Mouse (Mus musculus): ENCODE data around the gene Bcorl1. TPM values are rescaled to one million over a fixed set of nuclear protein-coding genes. Genes with fewer than 3 reads are reported as not detected.

Gene Bcorl1
- 1 to 10 TPM; 1.7 to 2.1 TPM for polyA plus RNA-seq (2017; shearing (Covaris generic))

DNA sequence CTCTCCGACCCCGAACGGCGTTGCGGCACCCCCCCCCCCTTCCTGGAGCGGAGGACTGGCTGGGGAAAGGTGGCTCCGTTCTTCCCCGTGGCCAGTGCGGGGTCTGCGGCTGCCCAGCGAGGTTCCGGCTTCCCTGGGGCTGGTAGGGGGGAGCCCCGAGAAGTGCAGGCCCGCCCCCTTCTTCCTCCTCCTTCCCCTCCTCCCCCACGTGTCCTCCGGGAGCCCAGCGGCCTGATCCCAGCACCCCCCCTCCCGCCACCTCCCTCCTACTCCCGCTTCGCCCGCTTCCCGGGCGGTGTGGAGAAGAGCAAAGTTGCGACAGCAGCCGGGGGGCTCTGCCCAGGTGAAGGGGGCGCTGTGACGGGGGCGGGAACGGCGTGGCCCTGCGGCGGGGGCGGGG, at the start of gene Bcorl1:
TSS of gene Bcorl1 (plus strand) at position 218 of the 400 bp plus-strand sequence.
- no peak for ATAC-seq

DNA sequence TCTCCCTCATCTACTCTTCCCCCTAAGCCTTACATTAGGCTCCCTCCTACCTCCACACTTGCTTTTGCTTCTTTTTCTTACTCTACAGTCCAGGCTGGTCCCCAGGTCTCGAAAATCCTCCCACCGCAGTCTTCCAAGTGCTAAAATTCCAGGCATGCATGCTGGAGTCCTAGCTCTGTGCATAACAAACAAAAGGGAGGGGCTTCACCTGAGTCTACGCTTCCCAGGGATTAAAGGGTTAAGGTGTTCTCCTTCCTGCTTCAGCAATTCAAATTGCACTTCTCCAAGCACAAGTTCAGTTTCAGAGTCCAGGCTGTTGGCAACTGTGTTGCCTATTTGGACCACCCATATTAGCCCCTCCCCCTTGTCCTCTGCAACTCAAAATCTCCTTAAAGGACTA, 49.7 kb upstream of the Bcorl1 start:
- no peak for ATAC-seq

DNA sequence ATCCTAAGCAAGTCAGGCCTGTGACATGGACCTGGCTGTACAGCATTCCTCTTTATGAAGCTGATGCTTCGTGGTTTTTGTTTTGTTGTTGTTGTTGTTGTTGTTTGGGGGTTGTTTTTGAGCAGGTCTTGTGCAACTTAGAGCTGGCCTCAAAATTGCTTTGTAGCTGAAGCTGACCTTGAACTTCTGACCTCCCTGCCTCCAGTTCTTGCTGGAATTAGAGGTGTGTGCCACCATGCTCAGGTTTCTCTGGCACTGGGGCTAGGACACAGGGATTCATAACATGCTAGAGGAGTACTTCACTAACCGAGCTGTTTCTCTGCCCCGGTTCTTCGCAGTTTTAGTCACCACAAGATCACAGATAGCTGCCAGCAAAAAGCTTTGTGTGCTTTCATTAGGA, 35.8 kb upstream of the Bcorl1 start:
- no peak for ATAC-seq

DNA sequence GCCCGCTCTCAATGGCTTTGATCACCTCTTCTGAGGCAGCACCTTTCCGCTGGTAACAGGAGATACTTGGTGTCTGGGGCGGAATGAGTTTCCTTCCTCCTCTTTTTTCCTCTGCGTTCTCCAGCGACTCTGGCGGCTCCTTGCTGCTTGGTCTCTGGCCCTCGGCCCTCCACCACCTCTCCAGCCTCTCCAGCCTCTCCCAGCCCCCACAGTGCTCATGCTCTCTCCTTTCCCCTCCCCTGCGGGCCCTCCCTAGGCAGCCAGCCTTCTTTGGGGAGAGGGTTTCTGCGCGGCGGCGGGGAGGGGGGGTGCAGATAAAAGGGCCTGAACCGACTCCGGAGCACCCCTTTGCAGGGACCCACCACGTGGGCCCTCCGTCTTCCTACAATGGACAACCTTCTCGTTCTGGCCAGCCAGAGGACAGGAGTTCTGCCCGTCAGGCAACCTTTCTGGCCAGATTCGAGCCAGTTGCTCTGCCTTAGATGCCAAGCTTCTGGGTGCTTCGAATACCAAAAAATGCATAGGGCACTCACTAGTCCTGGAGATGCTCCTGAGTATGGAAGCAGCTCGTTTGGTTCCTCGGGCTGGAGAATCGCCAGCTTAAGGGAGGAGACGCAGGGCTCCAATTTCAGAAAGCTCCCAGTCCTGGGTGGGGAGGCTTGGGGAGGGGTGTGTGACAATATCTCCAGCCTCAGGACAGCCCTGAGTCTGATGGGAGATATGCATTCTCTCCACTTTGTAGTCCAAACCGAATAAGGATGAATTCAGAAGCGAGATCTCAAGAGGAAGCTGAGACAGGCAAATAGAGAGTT, 30.2 kb upstream of the Bcorl1 start:
- no peak for ATAC-seq

DNA sequence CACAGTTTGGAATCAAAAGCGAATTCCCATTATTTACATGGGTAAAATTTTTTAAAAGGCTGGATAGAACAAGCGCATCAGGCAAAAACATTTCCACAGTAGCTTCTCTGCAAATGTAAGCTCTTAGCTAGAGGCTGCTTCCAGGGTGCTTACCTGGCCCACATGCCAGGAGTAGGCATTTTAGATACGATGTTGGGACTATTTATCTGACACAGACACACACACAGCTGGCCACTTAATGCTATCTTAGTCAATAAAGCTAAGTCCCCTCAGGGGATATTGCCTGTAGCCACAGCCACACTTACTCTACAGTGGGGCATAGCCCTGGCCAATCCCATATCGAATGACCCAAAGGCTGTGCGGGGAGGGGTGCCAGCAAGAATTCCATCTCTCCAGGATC, 29.4 kb upstream of the Bcorl1 start:
- ATAC-seq = no peak

DNA sequence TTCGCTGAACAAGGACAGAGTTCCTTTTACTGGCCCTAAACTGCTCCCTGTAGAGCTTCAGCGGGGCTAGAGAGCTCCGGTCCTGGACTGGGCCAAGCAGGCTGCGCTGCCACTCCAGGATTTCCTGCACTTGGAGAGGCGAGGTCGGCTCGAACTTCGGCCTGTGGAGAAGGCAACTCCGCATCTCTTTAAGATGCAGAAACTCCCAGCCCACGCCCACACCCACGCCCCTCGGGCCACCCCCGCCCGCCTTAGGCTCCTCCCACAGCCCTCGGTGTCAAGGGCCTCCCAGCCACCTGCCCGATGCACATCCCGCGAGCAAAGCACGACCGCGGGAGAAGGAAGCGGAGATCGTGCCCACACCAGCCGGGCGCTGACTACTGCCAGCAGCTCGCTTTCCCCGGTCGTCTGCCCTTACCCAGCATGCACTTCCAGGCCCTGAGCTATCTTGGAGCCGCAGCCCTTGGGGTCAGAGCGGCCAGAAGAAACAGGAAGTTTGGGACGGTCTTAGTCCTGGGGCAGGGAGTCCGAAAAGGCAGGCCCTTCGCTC, 26.6 kb upstream of the Bcorl1 start:
- peak; percentile 60 for ATAC-seq

DNA sequence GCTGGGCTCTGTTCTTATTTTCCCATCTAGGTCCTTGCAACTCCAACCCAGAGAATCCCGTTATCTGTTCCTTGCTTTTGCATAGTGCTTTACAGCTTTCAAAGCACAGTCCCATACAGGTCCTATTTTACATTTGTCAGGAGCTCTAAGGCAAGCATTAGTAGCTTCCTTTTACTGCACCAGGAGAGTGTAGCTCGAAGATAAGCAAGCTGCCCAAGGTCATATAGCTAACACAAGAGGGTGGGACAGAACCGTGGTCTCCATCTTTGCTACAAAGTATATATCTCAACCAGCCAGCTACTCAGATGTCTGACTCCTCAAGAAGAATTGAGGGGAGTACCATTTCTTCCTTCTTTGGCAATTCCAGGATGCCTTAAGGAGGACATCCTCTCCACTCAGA, 23.7 kb upstream of the Bcorl1 start:
- no peak for ATAC-seq

DNA sequence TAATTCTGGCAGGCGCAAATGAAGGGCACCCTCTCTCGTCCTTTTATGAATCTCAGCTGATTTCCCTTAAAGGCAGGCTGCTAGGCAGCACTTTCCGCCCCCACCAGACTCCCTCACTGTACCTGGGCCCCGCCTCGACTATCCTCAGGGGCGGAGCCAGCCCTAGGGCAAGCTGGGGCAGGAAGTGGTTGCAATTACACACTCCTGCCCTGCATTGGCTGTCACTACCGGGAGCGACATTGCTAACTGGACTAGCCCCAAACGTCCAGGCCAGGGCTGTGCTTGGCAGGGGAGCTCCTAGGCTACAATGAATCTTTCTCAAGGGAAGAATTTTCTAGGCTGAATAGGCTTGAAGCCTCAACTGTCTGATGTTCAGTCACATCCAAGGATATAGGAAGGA, 23.0 kb upstream of the Bcorl1 start:
- ATAC-seq = peak; percentile 93

DNA sequence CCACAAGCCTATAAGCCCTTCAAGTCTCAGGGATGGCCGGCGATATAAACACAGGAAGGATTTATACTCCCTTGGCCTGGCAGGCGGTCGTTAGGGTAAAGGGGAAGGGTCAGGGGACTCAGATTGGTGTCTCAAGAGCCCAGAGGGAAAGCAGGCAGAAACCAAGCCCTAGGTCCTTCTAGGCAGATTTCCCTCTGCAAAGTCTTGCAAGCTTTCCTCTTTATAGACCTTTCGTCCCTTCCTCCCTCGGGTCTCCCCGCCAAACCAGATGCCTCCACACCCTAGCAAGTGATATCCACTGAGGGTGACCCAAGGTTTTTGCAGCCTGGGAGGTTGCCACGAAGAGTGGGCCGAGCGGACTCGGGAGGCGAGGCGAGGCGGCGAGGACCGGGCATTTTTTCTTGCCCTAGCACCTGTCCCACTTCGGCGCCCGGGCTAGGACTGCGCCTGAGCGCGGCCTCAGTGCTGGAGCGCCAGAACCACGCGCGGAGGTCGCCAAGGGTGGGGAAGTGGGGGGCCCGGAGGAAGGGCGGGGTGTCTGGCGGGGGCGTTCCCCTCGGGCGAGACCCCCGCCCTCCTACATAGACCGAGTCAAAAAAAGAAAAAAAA, 613 bp upstream of the Bcorl1 start:
- ATAC-seq = no peak

DNA sequence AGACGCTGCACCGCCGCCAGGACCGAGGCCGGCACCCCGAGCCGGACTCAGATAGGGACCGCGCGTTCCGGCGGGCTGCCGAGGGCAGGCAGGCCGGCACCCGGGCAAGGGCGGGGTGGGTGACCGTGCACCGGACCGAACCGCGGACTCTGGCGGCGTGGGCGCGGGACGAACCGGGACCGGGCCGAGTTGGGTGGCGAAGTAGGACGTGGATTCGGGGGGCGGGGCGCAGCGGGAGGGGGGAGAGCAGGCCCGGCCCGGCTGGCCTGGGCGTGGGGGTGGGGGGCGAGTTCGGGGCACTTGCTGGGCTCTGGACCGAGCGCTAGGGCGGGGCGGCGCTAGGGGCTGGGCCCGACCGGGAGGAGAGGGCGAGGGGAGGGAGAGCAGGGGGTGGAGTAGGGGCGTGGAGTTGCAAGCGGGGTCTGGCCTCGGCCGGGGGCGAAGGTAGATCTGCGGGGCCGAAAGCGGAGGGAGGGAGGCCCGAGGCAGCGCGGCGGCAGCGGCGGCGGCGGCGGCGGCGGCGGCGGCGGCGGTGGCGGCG, 533 bp downstream of the Bcorl1 start:
- no peak for ATAC-seq

DNA sequence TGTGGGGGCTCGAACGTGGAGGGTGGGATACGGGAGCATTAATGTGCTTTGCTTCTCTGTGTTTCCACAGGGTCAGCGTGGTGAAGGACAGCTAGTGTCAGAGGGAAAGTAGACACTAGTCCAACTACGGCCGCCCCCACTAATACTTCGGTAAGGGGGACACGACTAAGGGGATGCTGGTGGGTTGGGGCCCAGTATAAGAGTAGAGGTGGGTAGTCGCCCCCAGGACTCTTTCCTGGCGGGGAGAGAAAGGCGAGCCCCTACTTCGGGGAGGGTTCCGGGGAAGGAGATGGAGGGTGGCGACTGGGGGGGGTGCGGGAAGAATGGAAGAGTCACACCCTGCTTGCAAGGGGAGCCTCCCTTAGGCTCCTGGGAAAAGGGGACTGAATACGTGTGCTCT, 1.6 kb downstream of the Bcorl1 start:
- ATAC-seq = no peak

DNA sequence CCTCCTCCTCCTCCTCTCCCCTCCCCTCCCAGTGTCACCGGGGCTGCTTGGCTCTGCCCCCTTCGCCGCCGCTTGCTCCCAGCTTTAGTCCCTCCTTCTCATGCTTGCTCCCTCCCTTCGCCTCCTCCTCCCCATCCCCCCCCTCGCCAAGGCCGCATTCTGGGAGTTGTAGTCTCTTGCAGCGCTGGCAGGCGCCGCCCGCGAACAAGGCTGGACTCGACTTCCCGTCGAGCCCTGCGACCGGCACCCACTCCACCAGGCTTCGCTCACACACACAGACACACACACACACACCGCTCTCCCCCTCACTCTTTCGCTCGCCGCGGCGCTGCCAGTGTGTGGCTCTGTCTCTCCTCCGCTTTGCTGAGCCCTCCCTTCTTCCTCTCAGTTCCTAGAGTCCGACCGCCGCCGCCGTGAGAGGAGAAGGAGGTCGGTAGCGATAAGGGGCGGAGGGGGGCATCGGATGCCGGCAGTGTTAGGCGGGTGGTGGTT, 2.3 kb downstream of the Bcorl1 start:
- peak; percentile 92 for ATAC-seq

DNA sequence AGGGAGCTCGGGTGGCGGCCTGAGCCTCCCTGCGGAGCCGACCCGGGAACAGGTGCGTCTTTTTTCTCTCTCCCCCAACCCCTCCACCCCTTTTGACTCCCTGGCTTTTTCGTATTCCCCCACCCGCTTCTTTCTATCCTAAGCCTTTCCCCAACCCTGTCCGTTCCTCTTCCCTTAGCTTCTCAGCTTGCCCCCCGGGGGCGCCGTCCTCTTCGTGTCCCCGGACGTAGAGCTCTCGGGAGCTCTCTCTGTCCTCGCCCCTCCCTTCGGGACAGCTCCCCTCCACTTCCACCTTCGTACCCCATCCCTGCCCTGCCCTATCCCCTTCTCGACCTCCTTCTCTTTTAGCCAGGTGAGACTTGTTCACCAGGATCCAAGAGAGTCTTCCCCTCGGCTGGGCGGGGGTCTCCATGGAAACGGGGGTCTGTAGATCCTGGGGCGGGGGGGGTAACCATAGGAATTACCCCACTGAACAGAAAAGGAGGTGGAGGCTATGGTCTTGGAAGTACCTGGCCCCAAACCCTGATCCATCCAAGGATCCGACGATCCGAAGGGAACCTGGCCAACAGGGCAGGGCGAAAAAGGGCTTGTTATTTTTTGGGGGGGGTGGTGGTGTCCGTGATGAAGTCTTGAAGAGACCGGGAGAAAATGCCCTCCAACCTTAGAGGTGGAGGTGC, 2.9 kb downstream of the Bcorl1 start:
- ATAC-seq = no peak

DNA sequence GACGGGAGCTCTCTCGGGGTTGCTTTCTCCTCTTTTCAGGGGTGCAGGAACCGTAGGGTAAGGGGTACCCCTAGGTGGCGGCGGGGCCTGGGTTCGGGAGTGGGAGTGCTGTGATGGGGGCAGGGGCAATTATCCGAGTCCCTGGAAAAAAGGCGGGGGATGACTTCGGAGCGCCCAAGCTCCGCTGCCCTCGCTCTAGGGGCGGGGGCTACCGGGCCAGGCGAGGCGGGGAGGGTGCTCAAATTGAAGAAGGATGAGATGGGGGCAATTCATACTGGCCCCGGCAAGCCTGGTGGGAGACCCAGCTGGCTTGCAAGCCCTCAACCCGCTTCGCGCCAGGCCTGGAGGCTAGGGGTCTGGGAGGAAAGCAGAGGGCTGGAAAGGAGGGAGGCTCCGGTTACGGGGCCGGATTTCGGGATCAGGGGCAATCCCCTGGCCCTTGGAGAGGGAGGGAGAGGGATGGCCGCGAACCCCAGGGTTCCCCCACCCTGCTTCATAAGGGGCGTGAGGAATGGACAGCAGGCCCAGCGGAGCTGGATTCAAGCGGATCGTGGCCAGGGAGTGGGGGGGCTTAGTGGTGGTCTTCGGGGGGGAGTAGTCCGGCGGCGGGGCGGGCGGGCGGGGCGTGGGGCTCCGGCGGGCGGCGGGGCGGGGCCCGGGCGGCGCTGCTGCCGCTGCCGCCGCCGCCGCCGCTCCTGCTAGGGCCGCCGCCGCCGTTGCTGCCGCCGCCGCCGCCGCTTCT, 3.7 kb downstream of the Bcorl1 start:
- no peak for ATAC-seq

DNA sequence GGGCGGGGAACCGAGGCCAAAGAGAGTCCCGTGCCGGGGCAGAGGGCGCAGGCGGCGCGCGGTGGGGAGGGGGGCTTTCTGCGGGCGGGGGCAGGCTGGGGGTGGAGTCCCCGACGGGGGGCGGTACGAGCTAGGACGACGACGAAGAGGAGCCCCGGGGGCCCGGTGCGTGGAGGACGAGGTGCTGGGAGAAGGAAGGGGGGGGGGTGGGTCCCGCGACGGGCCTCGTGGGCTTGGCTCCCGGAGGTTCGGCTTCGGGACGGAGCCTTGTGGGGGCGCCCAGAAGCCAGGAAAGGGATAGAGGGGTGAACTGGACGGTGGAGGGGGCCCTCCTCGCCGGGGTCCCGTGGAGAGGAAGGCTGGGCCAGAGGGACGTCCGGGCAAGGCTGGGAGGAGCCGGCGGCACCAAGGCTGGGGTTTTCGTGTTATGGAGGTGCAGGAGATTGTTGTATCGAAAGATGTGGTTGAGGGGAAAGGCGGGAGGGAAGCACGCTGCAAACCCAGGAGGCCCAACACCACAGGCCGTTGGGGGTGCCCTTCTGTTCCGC, 4.3 kb downstream of the Bcorl1 start:
- no peak for ATAC-seq

DNA sequence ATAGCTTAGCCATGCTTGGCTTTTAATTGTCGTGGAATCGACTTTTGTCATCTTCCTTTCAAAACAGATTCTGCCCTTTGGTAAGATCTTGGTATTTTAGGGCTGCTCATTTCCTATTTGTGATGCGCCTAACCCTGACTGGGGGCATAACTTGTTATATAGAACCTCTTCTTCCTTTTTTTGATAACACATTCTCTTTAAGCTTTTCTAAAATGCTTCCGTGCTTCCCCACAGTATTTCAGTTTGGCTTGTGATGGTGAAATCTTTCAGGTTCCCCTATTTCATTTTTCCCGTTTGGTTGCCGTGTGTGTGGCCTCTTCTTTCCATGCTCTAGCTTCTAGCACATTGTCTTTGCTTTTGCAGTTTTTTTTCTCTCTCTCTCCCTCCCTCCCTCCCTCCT, 14.2 kb downstream of the Bcorl1 start:
- no peak for ATAC-seq

DNA sequence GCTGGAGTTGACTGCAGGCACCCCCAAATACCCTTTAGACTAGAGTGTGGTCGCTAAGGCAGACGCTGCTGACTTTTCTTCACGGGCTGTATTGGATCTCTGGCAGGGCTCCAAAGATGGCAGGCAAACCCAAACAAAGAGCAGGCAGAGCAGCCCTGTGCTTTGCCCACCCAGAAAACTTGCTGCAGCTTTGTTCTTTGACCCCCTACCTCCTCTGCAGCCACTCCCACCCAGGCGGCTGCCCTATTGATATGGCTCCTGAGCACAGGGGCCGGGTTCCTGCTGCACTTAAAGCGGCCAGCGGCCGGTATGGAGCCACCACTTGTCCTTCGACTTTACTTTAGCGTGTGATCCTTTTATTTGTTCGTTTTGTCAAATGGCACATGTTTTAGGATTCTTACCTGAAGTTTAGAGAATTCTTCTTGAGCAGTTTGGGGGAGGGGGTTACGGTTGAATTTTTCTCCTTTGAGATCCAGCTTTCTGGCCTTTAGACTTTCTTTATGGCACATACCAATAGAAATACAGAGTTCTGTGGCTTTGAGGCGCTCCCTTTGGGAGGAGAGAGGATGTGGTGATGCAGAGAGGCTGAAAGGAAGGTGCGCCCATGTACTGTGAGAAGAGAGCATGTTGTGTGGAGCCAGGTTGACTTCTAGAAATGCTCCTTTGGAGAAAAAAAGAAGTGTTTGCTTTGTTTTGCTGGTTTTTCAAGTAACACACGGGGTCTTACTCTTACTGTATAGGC, 24.8 kb downstream of the Bcorl1 start:
- no peak for ATAC-seq

DNA sequence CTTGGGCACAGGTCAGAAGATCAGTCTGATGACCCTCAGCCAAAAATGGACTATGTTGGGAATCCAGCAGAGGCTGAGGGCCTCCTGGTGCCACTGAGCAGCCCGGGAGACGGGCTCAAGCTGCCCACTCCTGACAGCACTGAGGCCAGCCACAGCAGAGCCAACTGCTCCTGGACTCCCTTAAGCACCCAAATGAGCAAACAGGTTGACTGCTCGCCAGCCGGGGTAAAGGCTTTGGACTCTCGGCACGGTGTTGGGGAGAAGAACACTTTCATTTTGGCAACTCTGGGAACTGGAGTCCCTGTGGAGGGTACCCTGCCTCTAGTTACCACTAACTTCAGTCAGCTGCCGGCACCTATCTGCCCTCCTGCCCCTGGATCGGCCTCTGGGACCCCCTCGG, 26.7 kb downstream of the Bcorl1 start:
- no peak for ATAC-seq

DNA sequence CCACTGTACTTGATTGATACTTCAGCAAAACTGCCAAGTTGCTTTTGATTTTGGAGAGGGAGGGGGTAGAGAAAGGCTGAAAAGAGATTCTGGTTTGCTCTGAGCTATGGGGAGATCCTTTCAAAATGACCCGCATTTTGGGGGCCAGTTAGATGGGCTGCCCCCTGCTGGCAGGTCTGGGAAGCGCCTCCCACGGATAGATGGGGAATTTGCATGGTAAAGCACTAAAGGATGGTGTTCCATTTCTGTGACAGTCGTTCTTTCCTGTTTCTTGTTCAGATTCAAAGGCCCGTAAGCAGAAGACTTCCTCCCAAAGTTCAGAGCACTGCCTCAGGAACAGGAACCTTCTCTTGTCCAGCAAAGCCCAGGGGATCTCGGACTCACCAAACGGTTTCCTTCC, 42.5 kb downstream of the Bcorl1 start:
- no peak for ATAC-seq

DNA sequence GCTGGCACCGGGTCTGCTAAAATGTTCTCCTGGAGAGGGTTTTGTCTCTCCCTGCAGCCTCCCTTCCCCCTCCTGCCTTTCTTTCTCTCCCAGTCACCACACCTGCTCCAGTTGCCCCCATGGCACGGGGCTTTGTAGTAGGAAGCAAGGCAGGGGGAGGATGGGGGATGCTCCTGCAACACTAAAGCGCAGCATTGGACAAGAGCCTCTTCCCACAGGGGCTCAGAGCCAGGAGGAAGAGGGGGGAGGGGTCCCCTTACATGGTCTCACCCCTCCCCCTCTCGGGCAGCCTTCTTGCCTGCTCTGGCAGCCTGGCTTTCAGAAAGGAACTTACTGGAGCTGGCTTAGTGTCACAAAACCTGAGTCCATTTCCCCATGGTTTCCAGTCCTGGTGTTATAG, 44.8 kb downstream of the Bcorl1 start:
- ATAC-seq = no peak

DNA sequence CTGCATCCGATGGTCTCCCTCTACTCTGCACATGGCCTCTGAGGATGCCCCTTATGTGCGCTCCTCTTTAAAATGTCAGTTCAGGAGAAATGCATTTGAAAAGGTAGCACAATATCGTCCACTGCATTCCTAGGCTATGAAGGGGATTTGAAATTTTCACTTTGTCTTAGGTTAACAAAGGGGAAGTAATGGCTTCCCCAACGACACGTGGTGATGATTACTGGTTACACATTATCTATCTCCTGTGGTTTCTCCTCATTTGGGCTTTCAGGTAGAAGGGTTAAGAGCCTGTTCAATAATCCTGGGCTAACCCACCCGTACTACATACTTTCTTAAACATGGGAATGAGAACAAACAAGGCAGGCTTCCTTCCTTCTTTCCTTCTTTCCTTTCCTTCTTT, 48.2 kb downstream of the Bcorl1 start:
- ATAC-seq = no peak
